Mouse (Mus musculus) lung, embryonic 15.5 days (tissue): Measurements from ENCODE around the gene Sp110. TPM values are rescaled to one million over a fixed set of nuclear protein-coding genes. Genes with fewer than 3 reads are reported as not detected.
"Not testable (repeated sequence)": the region's sequence is repeated elsewhere in the genome, so short reads cannot be mapped to it uniquely, and the experiment has no call there.

Experiments used
- ATAC-seq: fragments of 200-750 bp; cut with Nextera tagmentation; 2 replicates; pipeline ENCODE4 v1.8.0; 2017; ENCODE audit warnings: moderate number of reproducible peaks, borderline replicate concordance; ENCODE audit not compliant: low FRiP score, low TSS enrichment; ENCODE audit errors: extremely low read depth
- H3K27ac ChIP-seq: fragments of 300-500 bp; sonication (generic); 2 replicates; pipeline ENCODE4 v1.5.1; 2015; ENCODE audit warnings: moderate library complexity, mild to moderate bottlenecking, inconsistent platforms
- H3K27me3 ChIP-seq: fragments of 300-500 bp; sonication (generic); 2 replicates; pipeline ENCODE4 v1.6.1; 2015; ENCODE audit warnings: inconsistent platforms
- H3K36me3 ChIP-seq: fragments of 300-500 bp; sonication (generic); 2 replicates; pipeline ENCODE4 v1.6.1; 2015; ENCODE audit warnings: inconsistent platforms
- H3K4me1 ChIP-seq: fragments of 300-500 bp; sonication (generic); 2 replicates; pipeline ENCODE4 v1.6.1; 2015; ENCODE audit warnings: inconsistent platforms
- H3K4me2 ChIP-seq: fragments of 300-500 bp; sonication (generic); 2 replicates; pipeline ENCODE4 v1.6.1; 2015; ENCODE audit warnings: inconsistent platforms, mild to moderate bottlenecking, moderate library complexity
- H3K4me3 ChIP-seq: fragments of 300-500 bp; sonication (generic); 2 replicates; pipeline ENCODE4 v1.5.1; 2015; ENCODE audit warnings: mild to moderate bottlenecking, inconsistent platforms
- H3K9ac ChIP-seq: fragments of 300-500 bp; sonication (generic); 2 replicates; pipeline ENCODE4 v1.6.1; 2015; ENCODE audit warnings: inconsistent platforms
- H3K9me3 ChIP-seq: fragments of 300-500 bp; sonication (generic); 2 replicates; pipeline ENCODE4 v1.6.1; 2016; ENCODE audit warnings: inconsistent platforms
- WGBS: fragments of 180-500 bp; shearing (Covaris S2); methylation state at CpG from one replicate; pipeline ENCODE4 v1.1.7; 2015; 5-methylcytosine and 5-hydroxymethylcytosine counted together
- polyA plus RNA-seq: library from polyadenylated mRNA; unstranded; fragments of >200 nt; fragmentation: Nextera tagmentation; extraction: Ambion mirVana; gene quantifications from 2 replicates; pipeline ENCODE4 v1.2.1, GENCODE M21; 2015

Sp110 gene
- polyA plus RNA-seq = 2.0 and 4.1 TPM in 2 replicates

DNA sequence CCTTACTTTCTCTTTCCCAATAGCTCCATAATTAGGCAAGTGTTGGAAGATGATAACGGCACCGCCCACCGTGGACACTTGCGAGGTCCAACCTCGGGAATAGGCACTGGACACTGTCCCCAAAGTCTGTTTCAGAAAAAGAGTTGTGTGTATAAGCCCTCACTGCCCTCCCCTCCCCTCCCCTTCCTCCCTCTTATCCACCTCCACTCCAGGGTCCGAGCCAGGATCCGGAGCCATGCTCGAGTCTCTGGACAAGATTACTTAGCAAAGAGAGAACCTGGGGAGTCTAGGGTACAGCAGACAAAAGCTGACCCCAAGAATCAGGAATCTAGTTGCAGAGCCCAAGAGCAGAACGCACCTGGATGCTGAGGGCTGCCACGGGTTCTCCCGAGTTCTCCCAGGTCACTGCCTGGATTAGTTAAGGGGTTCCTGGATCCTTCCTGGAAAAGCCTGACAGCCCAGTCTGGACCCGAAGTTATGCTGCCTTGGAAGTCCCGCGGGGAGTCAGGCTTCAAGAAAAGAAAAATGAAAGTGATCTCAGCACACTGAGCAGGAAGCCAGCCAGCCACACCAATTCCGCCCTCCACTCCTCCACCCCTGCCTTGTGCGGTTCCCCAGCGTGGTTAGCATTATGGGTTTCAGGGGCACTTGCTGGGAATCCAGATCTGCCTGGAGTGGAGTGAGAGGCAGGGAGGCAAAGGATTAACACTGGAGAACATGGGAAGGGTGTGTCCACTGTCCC lies at the start of gene Sp110:
Gene Sp110, minus strand, starts transcription at position 547 of the 742 bp plus-strand sequence.
- H3K4me2 ChIP-seq, H3K4me1 ChIP-seq, H3K9me3 ChIP-seq, H3K36me3 ChIP-seq, ATAC-seq, H3K27ac ChIP-seq, H3K4me3 ChIP-seq, H3K9ac ChIP-seq, H3K27me3 ChIP-seq: not testable (repeated sequence)
- whole genome bisulfite sequencing = 66% methylated on average over 17 of the region's 17 CpGs

DNA sequence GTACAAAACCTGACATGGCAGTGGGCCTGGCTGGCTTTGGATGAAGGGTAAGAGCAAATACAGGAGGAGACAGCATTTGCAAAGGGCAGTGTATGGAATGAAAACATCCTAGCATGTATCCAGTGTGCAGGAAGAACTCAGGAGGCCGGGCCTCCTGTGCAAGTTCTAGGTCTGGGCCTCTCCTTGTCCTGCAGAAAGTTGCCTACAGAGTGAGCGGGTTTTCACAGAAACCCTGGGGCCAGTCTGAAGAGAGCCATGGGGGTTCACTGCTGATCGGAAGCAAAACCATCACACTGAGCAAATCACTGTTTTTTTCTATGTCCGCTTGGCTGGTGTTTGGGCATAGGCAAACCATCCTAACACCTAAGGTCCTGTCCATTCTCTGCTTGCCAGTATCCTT lies 39.5 kb upstream of the Sp110 start:
- H3K9ac ChIP-seq, H3K4me3 ChIP-seq, H3K4me2 ChIP-seq, H3K27me3 ChIP-seq, H3K27ac ChIP-seq, H3K4me1 ChIP-seq, H3K9me3 ChIP-seq, ATAC-seq, H3K36me3 ChIP-seq: not testable (repeated sequence)
- WGBS = 78% methylated on average over 4 of the region's 4 CpGs

DNA sequence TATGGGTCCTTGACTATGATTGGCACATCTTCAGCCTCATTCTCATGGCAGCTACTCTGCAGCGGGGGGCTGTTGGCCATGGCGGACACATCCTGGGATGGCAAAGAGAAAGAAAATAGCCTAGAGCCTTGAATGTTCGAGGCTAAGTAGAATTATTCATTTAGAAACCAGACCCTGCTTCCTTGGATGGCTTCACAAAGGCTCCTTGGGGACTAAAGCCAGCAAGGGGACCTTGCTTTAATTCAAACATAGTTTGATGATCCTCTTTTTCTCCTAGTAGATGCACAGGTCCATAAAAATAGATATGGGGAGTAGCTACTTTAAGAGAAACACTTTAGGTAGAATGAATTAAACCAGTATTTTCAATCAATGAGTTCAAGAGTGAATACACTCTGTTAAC lies 38.3 kb upstream of the Sp110 start:
- 56% methylated on average over 3 of the region's 3 CpGs for WGBS
- H3K36me3 ChIP-seq = not testable (repeated sequence)

DNA sequence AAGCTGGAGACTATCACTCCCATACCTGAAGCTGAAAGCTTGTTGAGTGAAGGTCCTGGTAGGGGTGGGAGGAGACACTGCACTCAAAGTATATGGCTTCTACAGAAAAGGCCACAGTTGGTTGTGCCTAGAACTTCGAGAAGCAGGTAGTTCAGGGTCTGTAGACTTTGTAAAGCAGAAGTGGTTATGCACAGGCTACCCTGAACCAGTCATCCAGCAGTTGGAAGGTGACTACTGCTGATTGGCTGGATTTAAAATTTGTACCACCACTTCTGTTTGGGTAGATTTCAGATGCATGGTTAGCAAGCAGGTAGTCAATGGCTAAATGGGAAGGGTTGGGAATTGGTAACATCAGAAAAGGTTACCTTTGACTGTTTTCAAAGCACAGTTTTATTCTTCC lies 20.1 kb upstream of the Sp110 start:
- 32% methylated on average over 1 of the region's 1 CpGs for WGBS
- not testable (repeated sequence) for H3K4me3 ChIP-seq, H3K4me1 ChIP-seq, ATAC-seq, H3K27me3 ChIP-seq, H3K9me3 ChIP-seq, H3K9ac ChIP-seq, H3K27ac ChIP-seq, H3K36me3 ChIP-seq, H3K4me2 ChIP-seq

More for the DNA sequence above, 38.3 kb upstream of the Sp110 start:
- H3K9me3 ChIP-seq, H3K27me3 ChIP-seq, H3K4me1 ChIP-seq, H3K4me3 ChIP-seq, H3K4me2 ChIP-seq, ATAC-seq, H3K27ac ChIP-seq, H3K9ac ChIP-seq: not testable (repeated sequence)

DNA sequence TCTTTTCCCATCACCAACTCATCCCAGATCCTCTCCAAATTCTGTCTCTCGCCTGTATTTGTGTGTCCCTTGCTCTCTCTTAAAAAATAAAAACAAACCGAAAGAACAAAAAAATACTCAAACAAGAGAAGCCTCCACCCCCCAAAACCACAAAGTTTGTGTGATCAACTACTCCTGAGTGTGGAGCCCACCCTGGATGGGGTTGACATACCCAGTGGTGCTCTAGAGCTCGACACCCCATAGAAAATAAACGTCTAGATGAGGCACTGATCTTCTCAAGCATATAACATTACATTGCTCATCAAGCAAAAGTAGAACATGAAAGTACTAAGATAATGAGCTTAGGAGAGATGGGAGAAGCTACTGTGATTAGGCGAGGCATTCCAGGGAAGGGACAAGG lies 18.5 kb upstream of the Sp110 start:
- not testable (repeated sequence) for ATAC-seq, H3K27me3 ChIP-seq, H3K4me3 ChIP-seq, H3K4me2 ChIP-seq, H3K4me1 ChIP-seq, H3K9me3 ChIP-seq, H3K9ac ChIP-seq, H3K27ac ChIP-seq, H3K36me3 ChIP-seq
- WGBS = 52% methylated on average over 4 of the region's 5 CpGs

DNA sequence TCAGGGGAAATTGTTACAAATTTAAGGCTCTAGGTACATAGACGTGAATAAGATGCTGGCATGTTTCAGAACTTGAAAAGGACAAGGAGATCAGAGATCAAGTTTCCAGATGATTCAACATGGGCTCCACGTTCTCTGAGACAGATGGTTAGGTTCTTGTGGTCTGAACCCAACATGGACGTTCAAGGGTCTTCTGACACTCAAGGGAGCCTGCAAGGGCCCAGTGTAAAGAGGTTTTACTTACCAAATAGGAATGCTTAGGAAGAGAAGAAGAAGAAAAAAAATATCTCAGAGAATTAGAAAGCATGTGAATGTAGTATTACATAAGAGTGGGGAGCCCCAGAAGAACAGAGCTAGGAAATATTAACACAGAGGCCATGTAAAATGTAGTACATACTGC lies 17.2 kb upstream of the Sp110 start:
- not testable (repeated sequence) for H3K4me2 ChIP-seq, H3K27ac ChIP-seq, H3K36me3 ChIP-seq, H3K4me1 ChIP-seq, H3K27me3 ChIP-seq, H3K9ac ChIP-seq, H3K4me3 ChIP-seq, H3K9me3 ChIP-seq, ATAC-seq
- 63% methylated on average over 3 of the region's 3 CpGs for WGBS

DNA sequence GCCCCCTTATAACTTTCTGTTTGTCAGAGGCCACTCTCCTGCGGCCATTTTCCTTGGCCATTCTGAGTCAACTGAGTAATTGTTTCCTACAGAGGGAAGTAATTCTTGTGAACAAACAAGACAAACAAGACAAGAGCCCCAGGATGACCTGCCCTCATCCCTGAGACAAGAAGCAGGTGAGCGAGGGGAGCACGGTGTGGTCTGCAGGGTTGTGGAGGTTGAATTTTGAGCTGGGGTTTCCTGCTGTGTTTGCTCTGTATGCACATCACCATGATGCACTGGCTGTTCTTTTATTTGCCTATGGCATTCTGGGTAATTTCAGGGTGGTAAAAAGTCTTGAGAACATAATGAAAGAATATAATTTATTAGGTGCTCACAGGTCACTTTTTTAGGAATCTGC lies 16.5 kb upstream of the Sp110 start:
- not testable (repeated sequence) for H3K4me3 ChIP-seq, H3K4me2 ChIP-seq, H3K4me1 ChIP-seq, H3K9me3 ChIP-seq, H3K27ac ChIP-seq, ATAC-seq, H3K9ac ChIP-seq, H3K36me3 ChIP-seq, H3K27me3 ChIP-seq
- WGBS = 90% methylated on average over 3 of the region's 3 CpGs

DNA sequence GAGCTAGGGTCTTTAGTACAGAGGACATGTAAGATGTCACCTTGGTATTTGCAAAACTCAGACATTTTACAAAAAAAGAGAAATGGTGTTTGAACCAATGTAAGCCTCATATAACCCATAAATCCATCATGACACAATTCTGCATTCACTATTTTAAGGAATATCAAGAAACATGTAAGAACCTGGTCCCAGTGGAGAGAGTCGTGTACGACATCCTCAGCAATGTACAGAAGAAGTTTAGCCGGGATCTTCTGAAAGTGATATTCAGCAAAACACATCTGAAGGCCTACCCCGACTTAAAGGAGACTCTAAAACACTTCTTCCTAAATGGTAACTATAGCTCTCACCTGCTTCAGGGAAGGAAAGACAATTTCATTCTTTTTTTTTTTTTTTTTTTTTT lies 12.0 kb upstream of the Sp110 start:
- H3K4me1 ChIP-seq, ATAC-seq, H3K27ac ChIP-seq, H3K27me3 ChIP-seq, H3K4me3 ChIP-seq, H3K9ac ChIP-seq, H3K9me3 ChIP-seq, H3K36me3 ChIP-seq, H3K4me2 ChIP-seq: not testable (repeated sequence)
- whole genome bisulfite sequencing = no CpG with 5 or more reads among the region's 4 CpGs

DNA sequence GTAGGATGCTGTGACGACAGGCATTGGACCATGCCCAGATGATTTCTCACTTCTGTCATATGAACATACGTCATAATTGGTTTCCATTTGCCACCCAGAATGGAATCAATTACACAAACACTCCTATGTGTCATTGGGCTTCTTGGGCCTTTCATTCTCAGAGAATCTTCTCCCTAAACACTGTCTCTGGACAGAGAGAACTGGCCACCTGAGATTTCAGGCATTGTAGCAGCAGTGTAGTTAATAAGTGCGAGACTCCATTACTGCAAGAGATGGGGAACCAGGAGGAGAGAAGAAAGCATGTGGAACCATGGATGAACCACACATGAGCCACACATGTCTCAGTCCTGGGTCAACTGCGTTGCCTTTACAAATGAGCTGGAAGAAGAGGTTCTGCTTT lies 9.7 kb upstream of the Sp110 start:
- not testable (repeated sequence) for H3K4me1 ChIP-seq, H3K4me3 ChIP-seq, ATAC-seq, H3K27me3 ChIP-seq, H3K4me2 ChIP-seq, H3K9me3 ChIP-seq, H3K9ac ChIP-seq, H3K36me3 ChIP-seq, H3K27ac ChIP-seq
- WGBS = 75% methylated on average over 3 of the region's 4 CpGs

DNA sequence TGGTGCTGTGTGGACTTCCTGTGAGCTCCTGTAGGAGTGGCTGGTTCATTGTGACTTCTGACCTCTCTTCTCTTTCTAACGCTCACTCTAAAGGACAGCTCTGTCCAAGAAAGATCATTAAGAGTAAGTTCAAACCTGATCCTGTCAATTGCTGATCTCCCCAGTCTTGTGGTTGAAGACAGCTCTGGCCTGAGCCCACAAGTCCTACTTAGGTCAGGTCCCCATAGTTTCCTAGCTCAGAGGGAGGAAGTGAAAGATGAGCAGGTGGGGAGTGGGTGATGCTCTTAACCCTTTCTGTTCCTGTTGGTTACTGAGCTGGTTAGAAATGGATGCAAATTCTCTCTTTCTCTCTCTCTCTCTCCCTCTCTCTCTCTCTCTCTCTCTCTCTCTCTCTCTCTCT lies 5.7 kb upstream of the Sp110 start:
- not testable (repeated sequence) for H3K9me3 ChIP-seq, H3K36me3 ChIP-seq, H3K27me3 ChIP-seq, H3K27ac ChIP-seq, H3K4me3 ChIP-seq, ATAC-seq, H3K4me1 ChIP-seq, H3K9ac ChIP-seq, H3K4me2 ChIP-seq
- WGBS = 67% methylated on average over 1 of the region's 1 CpGs

DNA sequence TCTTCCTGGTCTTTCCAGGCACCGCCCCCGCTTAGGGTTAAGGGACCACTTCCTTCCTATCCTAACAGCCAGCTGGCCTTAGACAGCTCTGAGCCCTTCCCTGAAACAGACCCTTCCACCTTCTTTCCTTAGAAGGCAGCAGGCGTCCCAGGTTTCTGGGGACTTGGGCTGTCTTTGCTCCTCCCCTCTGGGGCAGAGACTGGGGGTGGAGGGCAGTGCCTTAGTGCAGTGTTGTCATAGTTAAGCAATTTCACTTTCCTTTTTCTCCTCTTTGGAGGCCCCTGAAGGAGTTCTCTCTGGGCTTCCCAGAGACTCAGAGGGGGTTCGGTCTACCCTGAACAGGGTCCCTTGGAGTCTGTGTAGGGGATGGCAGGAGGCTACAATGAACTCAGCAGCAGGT lies 2.2 kb upstream of the Sp110 start:
- H3K27ac ChIP-seq, H3K4me2 ChIP-seq, H3K36me3 ChIP-seq, H3K9me3 ChIP-seq, ATAC-seq, H3K4me1 ChIP-seq, H3K4me3 ChIP-seq, H3K9ac ChIP-seq, H3K27me3 ChIP-seq: not testable (repeated sequence)
- WGBS = 59% methylated on average over 4 of the region's 4 CpGs

DNA sequence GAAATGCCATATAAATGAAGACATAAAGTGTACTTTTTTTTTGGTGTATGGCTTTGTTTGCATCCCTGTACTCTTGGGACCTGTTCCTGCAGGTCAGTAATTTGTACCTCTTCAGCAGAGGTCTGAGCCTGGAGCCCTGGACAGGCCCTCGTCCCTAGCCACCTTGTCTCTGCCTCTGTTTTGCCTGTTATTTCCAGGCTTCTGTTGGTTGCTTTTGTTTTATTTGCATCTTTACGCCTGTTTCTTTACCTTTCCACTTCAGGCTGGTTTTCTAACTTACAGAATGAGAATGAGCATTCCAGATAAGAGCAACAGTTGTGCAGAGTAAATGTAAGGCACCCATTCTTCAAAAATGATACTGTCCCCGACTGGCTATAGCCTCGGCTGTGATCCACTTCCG lies 1.5 kb upstream of the Sp110 start, which contains the start of gene Sp140:
Gene Sp140, plus strand, starts transcription at position 301 of the 400 bp plus-strand sequence.
- WGBS = 100% methylated on average over 1 of the region's 5 CpGs
- H3K27ac ChIP-seq, H3K4me2 ChIP-seq: not testable (repeated sequence)

DNA sequence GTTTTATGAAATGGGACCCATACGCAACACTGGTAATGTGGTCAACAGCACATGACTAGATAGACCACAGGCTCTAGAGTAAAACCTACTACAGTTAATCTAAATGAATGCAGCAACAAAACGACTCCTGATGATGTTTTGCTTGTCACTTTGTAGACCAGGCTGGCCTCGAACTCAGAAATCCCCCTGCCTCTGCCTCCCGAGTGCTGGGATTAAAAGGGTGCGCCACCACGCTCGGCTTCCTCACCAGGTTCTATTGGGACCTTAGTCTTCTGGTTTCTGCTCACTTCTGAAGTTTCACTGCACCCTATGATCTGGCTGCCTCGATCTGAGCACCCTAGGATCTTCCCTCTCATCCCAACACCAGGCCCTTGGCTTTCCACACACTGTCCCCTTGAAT lies 6.1 kb downstream of the Sp110 start:
- not testable (repeated sequence) for H3K27ac ChIP-seq, H3K9ac ChIP-seq, H3K4me3 ChIP-seq, H3K4me1 ChIP-seq, H3K4me2 ChIP-seq, ATAC-seq, H3K36me3 ChIP-seq, H3K27me3 ChIP-seq, H3K9me3 ChIP-seq
- WGBS = 78% methylated on average over 8 of the region's 8 CpGs

More for the DNA sequence above, 1.5 kb upstream of the Sp110 start, which contains the start of gene Sp140:
- not testable (repeated sequence) for H3K36me3 ChIP-seq, H3K9me3 ChIP-seq, H3K9ac ChIP-seq, H3K27me3 ChIP-seq, H3K4me1 ChIP-seq, H3K4me3 ChIP-seq, ATAC-seq
